Mouse (Mus musculus): ENCODE data around the gene Tbca. TPM values are rescaled to one million over a fixed set of nuclear protein-coding genes. Genes with fewer than 3 reads are reported as not detected.

The Tbca gene
- polyA plus RNA-seq, 1 experiment = 320 TPM

- TF ChIP-seq POLR2A (IDR thresholded peaks at IDR 0.05; ENCODE audit: borderline replicate concordance, extremely low read depth, insufficient read depth, insufficient read length, poor library complexity, severe bottlenecking) (no peak), CTCF (IDR thresholded peaks at IDR 0.05; ENCODE audit: borderline replicate concordance, extremely low read depth, insufficient read depth, insufficient read length) (no peak)
- no peak for DNase-seq (ENCODE audit: low read depth)
These were observed 60.6 kb downstream of the Tbca start for GRCm38 (mm10) chr13:94849351-94849750.

GRCm38 (mm10) chr13:94858016-94858575, 69.4 kb downstream of the Tbca start:
- no peak for DNase-seq (ENCODE audit: low read depth)
- no peak for TF ChIP-seq POLR2A (IDR thresholded peaks at IDR 0.05; ENCODE audit: borderline replicate concordance, extremely low read depth, insufficient read depth, insufficient read length, poor library complexity, severe bottlenecking)
- TF ChIP-seq CTCF (IDR thresholded peaks at IDR 0.05; ENCODE audit: borderline replicate concordance, extremely low read depth, insufficient read depth, insufficient read length) = no peak

- TF ChIP-seq POLR2A (IDR thresholded peaks at IDR 0.05; ENCODE audit: borderline replicate concordance, extremely low read depth, insufficient read depth, insufficient read length, poor library complexity, severe bottlenecking) = no peak
- no peak for TF ChIP-seq CTCF (IDR thresholded peaks at IDR 0.05; ENCODE audit: borderline replicate concordance, extremely low read depth, insufficient read depth, insufficient read length)
- no peak for DNase-seq (ENCODE audit: low read depth)
These were observed 70.5 kb downstream of the Tbca start for GRCm38 (mm10) chr13:94859256-94859655.

- DNase-seq (ENCODE audit: low read depth) = no peak
- no peak for TF ChIP-seq POLR2A (IDR thresholded peaks at IDR 0.05; ENCODE audit: borderline replicate concordance, extremely low read depth, insufficient read depth, insufficient read length, poor library complexity, severe bottlenecking)
- TF ChIP-seq CTCF (IDR thresholded peaks at IDR 0.05; ENCODE audit: borderline replicate concordance, extremely low read depth, insufficient read depth, insufficient read length) = no peak
These were observed 74.0 kb downstream of the Tbca start for GRCm38 (mm10) chr13:94862491-94863230.

GRCm38 (mm10) chr13:94866906-94867305, 78.2 kb downstream of the Tbca start:
- DNase-seq (ENCODE audit: low read depth) = peak; percentile 54
- no peak for TF ChIP-seq POLR2A (IDR thresholded peaks at IDR 0.05; ENCODE audit: borderline replicate concordance, extremely low read depth, insufficient read depth, insufficient read length, poor library complexity, severe bottlenecking)

GRCm38 (mm10) chr13:94867772-94868171, 79.1 kb downstream of the Tbca start:
- TF ChIP-seq CTCF (IDR thresholded peaks at IDR 0.05; ENCODE audit: borderline replicate concordance, extremely low read depth, insufficient read depth, insufficient read length) = no peak
- no peak for TF ChIP-seq POLR2A (IDR thresholded peaks at IDR 0.05; ENCODE audit: borderline replicate concordance, extremely low read depth, insufficient read depth, insufficient read length, poor library complexity, severe bottlenecking)
- DNase-seq (ENCODE audit: low read depth) = no peak

GRCm38 (mm10) chr13:94868478-94868950, 79.8 kb downstream of the Tbca start:
- peak; percentile 54 for TF ChIP-seq CTCF (IDR thresholded peaks at IDR 0.05; ENCODE audit: borderline replicate concordance, extremely low read depth, insufficient read depth, insufficient read length)
- no peak for TF ChIP-seq POLR2A (IDR thresholded peaks at IDR 0.05; ENCODE audit: borderline replicate concordance, extremely low read depth, insufficient read depth, insufficient read length, poor library complexity, severe bottlenecking)

GRCm38 (mm10) chr13:94869541-94869940, 80.8 kb downstream of the Tbca start:
- TF ChIP-seq CTCF (IDR thresholded peaks at IDR 0.05; ENCODE audit: borderline replicate concordance, extremely low read depth, insufficient read depth, insufficient read length) (no peak), POLR2A (IDR thresholded peaks at IDR 0.05; ENCODE audit: borderline replicate concordance, extremely low read depth, insufficient read depth, insufficient read length, poor library complexity, severe bottlenecking) (no peak)
- peak; percentile 56 for DNase-seq (ENCODE audit: low read depth)

More at GRCm38 (mm10) chr13:94868478-94868950, 79.8 kb downstream of the Tbca start:
- peak; percentile 71 for DNase-seq (ENCODE audit: low read depth)

- no peak for DNase-seq (ENCODE audit: low read depth)
- no peak for TF ChIP-seq CTCF (IDR thresholded peaks at IDR 0.05; ENCODE audit: borderline replicate concordance, extremely low read depth, insufficient read depth, insufficient read length)
- no peak for TF ChIP-seq POLR2A (IDR thresholded peaks at IDR 0.05; ENCODE audit: borderline replicate concordance, extremely low read depth, insufficient read depth, insufficient read length, poor library complexity, severe bottlenecking)
These were observed 81.4 kb downstream of the Tbca start for GRCm38 (mm10) chr13:94870071-94870460.

GRCm38 (mm10) chr13:94870461-94871186, 81.9 kb downstream of the Tbca start:
- DNase-seq (ENCODE audit: low read depth) = peak; percentile 57
- no peak for TF ChIP-seq POLR2A (IDR thresholded peaks at IDR 0.05; ENCODE audit: borderline replicate concordance, extremely low read depth, insufficient read depth, insufficient read length, poor library complexity, severe bottlenecking)

GRCm38 (mm10) chr13:94871806-94872320, 83.2 kb downstream of the Tbca start:
- DNase-seq (ENCODE audit: low read depth) = peak; percentile 50
- TF ChIP-seq POLR2A (IDR thresholded peaks at IDR 0.05; ENCODE audit: borderline replicate concordance, extremely low read depth, insufficient read depth, insufficient read length, poor library complexity, severe bottlenecking) (no peak), CTCF (IDR thresholded peaks at IDR 0.05; ENCODE audit: borderline replicate concordance, extremely low read depth, insufficient read depth, insufficient read length) (no peak)
